Mouse (Mus musculus) mature B cell (primary cell): ENCODE measurements around the gene Fam102a.

Experiments
- in situ Hi-C: fragments of 300-500 bp; cut with MboI; formaldehyde crosslinking; loops from 2 replicates; pipeline ENCODE4 v1.14.3; 2019

Gene Fam102a

GRCm38 (mm10) chr2:32514335-32514734, 20.8 kb upstream of the Fam102a start:
- in situ Hi-C loops: no loop called here

- in situ Hi-C loops: no loop called here
Observed at GRCm38 (mm10) chr2:32517233-32517867, 17.8 kb upstream of the Fam102a start.

- in situ Hi-C loops: no loop called here
Observed at GRCm38 (mm10) chr2:32520034-32520990, 14.8 kb upstream of the Fam102a start.

GRCm38 (mm10) chr2:32524536-32525031, 10.5 kb upstream of the Fam102a start:
- in situ Hi-C loops: no loop called here

GRCm38 (mm10) chr2:32525816-32526215, 9.3 kb upstream of the Fam102a start:
- in situ Hi-C loops: no loop called here

- in situ Hi-C loops: no loop called here
Observed at GRCm38 (mm10) chr2:32527468-32527966, 7.6 kb upstream of the Fam102a start.

- in situ Hi-C loops: no loop called here
Observed at GRCm38 (mm10) chr2:32528326-32528725, 6.8 kb upstream of the Fam102a start.

GRCm38 (mm10) chr2:32530479-32530878, 4.7 kb upstream of the Fam102a start:
- in situ Hi-C loops: no loop called here

GRCm38 (mm10) chr2:32533163-32533562, 2.0 kb upstream of the Fam102a start:
- in situ Hi-C loops: no loop called here

GRCm38 (mm10) chr2:32534061-32534732, 935 bp upstream of the Fam102a start:
- in situ Hi-C loops: no loop called here

- in situ Hi-C loops: no loop called here
Observed at GRCm38 (mm10) chr2:32535501-32535991, 414 bp downstream of the Fam102a start.

GRCm38 (mm10) chr2:32536086-32536633, 1.0 kb downstream of the Fam102a start:
- in situ Hi-C loops: no loop called here

- in situ Hi-C loops: no loop called here
Observed at GRCm38 (mm10) chr2:32536634-32537359, 1.7 kb downstream of the Fam102a start.

- in situ Hi-C loops: no loop called here
Observed at GRCm38 (mm10) chr2:32537360-32537905, 2.3 kb downstream of the Fam102a start.

GRCm38 (mm10) chr2:32537941-32538340, 2.8 kb downstream of the Fam102a start:
- in situ Hi-C loops: no loop called here

- in situ Hi-C loops: no loop called here
Observed at GRCm38 (mm10) chr2:32538461-32538860, 3.3 kb downstream of the Fam102a start.

GRCm38 (mm10) chr2:32539452-32539981, 4.4 kb downstream of the Fam102a start:
- in situ Hi-C loops: no loop called here

- in situ Hi-C loops: no loop called here
Observed at GRCm38 (mm10) chr2:32541333-32541908, 6.3 kb downstream of the Fam102a start.

GRCm38 (mm10) chr2:32541986-32542573, 6.9 kb downstream of the Fam102a start:
- in situ Hi-C loops: no loop called here

- in situ Hi-C loops: no loop called here
Observed at GRCm38 (mm10) chr2:32543031-32543449, 7.9 kb downstream of the Fam102a start.
